ENCODE assay signal across 8 mouse cellular contexts in genomic region chr5:135867637-135868593, GRCm38 (mm10). TPM values are rescaled to one million over a fixed set of nuclear protein-coding genes. Genes with fewer than 3 reads are reported as not detected.
DNase-seq lines count a peak whose midpoint lies in the region; ATAC-seq and TF ChIP-seq lines count a peak whose summit lies in the region.

No protein-coding gene starts in this region.

- H3K4me1 ChIP-seq in heart, embryonic 11.5 days (ENCODE audit: control insufficient read depth, insufficient read depth, low read length) = peaks cover 5% of the 10 kb centered on the region; the same call in 1 of the 2 replicates
- peaks cover 5% of the 10 kb centered on the region; the same call in 1 of the 2 replicates for H3K4me1 ChIP-seq in hindbrain, postnatal 0 days (ENCODE audit: insufficient read depth, low read length)
- peaks cover 19% of the 10 kb centered on the region for H3K4me1 ChIP-seq in midbrain, embryonic 15.5 days

- peak overlapping the region; percentile 43; the same call in 1 of the 2 replicates for H3K9ac ChIP-seq in heart, embryonic 11.5 days (ENCODE audit: low read depth, low read length)
- peak overlapping the region; percentile 66 for H3K9ac ChIP-seq in hindbrain, postnatal 0 days (replicated peaks; ENCODE audit: low read length)
- peak overlapping the region; percentile 55 for H3K9ac ChIP-seq in midbrain, embryonic 15.5 days

- no peak for TF ChIP-seq CTCF in hindbrain, postnatal 0 days (IDR thresholded peaks at IDR 0.05; ENCODE audit: low read depth)

- H3K4me2 ChIP-seq in heart, embryonic 11.5 days = peak overlapping the region; percentile 86
- peak overlapping the region; percentile 75 for H3K4me2 ChIP-seq in hindbrain, postnatal 0 days (ENCODE audit: low read depth, low read length)
- H3K4me2 ChIP-seq in midbrain, embryonic 15.5 days = peak overlapping the region; percentile 66

- no peaks in the 10 kb centered on the region for H3K36me3 ChIP-seq in heart, embryonic 11.5 days (ENCODE audit: control insufficient read depth, insufficient read depth, low read length)
- no peaks in the 10 kb centered on the region; the same call in 1 of the 2 replicates for H3K36me3 ChIP-seq in hindbrain, postnatal 0 days (ENCODE audit: insufficient read depth, low read length)
- H3K36me3 ChIP-seq in midbrain, embryonic 15.5 days (replicated peaks) = no peaks in the 10 kb centered on the region

- H3K27me3 ChIP-seq in heart, embryonic 11.5 days (ENCODE audit: control insufficient read depth, insufficient read depth, low read length) = peaks cover 67% of the 10 kb centered on the region
- no peaks in the 10 kb centered on the region for H3K27me3 ChIP-seq in hindbrain, postnatal 0 days (ENCODE audit: insufficient read depth, low read length)
- H3K27me3 ChIP-seq in midbrain, embryonic 15.5 days (replicated peaks) = peaks cover 2% of the 10 kb centered on the region; the same call in 1 of the 2 replicates

- peak overlapping the region; percentile 49 for H3K4me3 ChIP-seq in heart, embryonic 11.5 days (ENCODE audit: low read depth, low read length)
- H3K4me3 ChIP-seq in hindbrain, postnatal 0 days (ENCODE audit: low read length) = peak overlapping the region; percentile 47
- peak overlapping the region; percentile 41 for H3K4me3 ChIP-seq in midbrain, embryonic 15.5 days

- H3K27ac ChIP-seq in heart, embryonic 11.5 days (ENCODE audit: low read depth, low read length) = no peak overlapping the region
- H3K27ac ChIP-seq in hindbrain, postnatal 0 days = 0 out of 2 replicates have a peak overlapping the region, but pooled peaks have one; percentile 54
- H3K27ac ChIP-seq in midbrain, embryonic 15.5 days = peak overlapping the region; percentile 68

- H3K9me3 ChIP-seq in heart, embryonic 11.5 days (replicated peaks; ENCODE audit: control insufficient read depth, low read length) = no peaks in the 10 kb centered on the region
- H3K9me3 ChIP-seq in hindbrain, postnatal 0 days (ENCODE audit: low read length) = no peaks in the 10 kb centered on the region
- no peaks in the 10 kb centered on the region for H3K9me3 ChIP-seq in midbrain, embryonic 15.5 days

- 2% methylated on average over 74 of the region's 89 CpGs for WGBS in heart, embryonic 11.5 days (ENCODE audit: insufficient replicate concordance)
- 2% methylated on average over 87 of the region's 89 CpGs for WGBS in hindbrain, postnatal 0 days
- WGBS in midbrain, embryonic 15.5 days = 2% methylated on average over 67 of the region's 89 CpGs

- ATAC-seq in heart, embryonic 11.5 days (replicated peaks; ENCODE audit: insufficient number of reproducible peaks, low FRiP score, low TSS enrichment) = no peak
- peak; percentile 54 for ATAC-seq in hindbrain, postnatal 0 days
- peak; percentile 65 for ATAC-seq in midbrain, embryonic 15.5 days (replicated peaks)

- no peak for DNase-seq in heart, adult 18-20 months
- DNase-seq in thymus, postnatal 14 days = peak; percentile 23
- no peak for DNase-seq in thymus, adult 18-20 months
- DNase-seq in hindbrain, postnatal 0 days (ENCODE audit: low spot score) = peak; percentile 52
- no peak for DNase-seq in urinary bladder, adult 18-20 months (ENCODE audit: low spot score in 2 of 2)
- no peak for DNase-seq in cerebellum, postnatal 36 days

RNA-seq across cellular contexts. Expression of gene Hspb1, which starts 19.8 kb away (rescaled TPM):
- 815 and 827 TPM in 2 replicates for polyA plus RNA-seq in heart, embryonic 11.5 days (2014; fragmentation: Nextera tagmentation; extraction: Ambion mirVana)
- total RNA-seq in heart, adult 18-20 months (2021) = 100 to 1,000 TPM; 501 to 698 TPM
- 29.4 and 29.6 TPM in 2 replicates for total RNA-seq in hindbrain, postnatal 0 days (2014; rRNA removed)
- 28.0 and 30.0 TPM in 2 replicates for polyA plus RNA-seq in hindbrain, postnatal 0 days (2015; fragmentation: Nextera tagmentation; extraction: Ambion mirVana)
- polyA plus RNA-seq in midbrain, embryonic 15.5 days (2015; fragmentation: Nextera tagmentation; extraction: Ambion mirVana) = 13.4 and 13.9 TPM in 2 replicates

Comparison
In these comparisons a context has a peak if more than half of its experiments do, and no peak if none do; other contexts are left out.
1. DNase-seq: peak in thymus, postnatal 14 days (single experiment) and hindbrain, postnatal 0 days (single experiment); none in heart, adult 18-20 months (0 of 2), thymus, adult 18-20 months (0 of 2), urinary bladder, adult 18-20 months (0 of 2) and cerebellum, postnatal 36 days (0 of 2).
2. RNA of gene Hspb1, which starts 19.8 kb away (polyA plus RNA-seq): 815 to 827 TPM in heart, embryonic 11.5 days; 28.0 to 30.0 TPM in hindbrain, postnatal 0 days and 13.4 to 13.9 TPM in midbrain, embryonic 15.5 days; every median in the first group is over 10 times any median in the second.
3. Peak in every context shown above with its lines, with median percentiles within 50 percentile points of each other: H3K4me2 ChIP-seq, H3K4me3 ChIP-seq and H3K9ac ChIP-seq.